Mouse (Mus musculus) stomach, postnatal 0 days (tissue): ENCODE measurements around the gene Plce1. TPM values are rescaled to one million over a fixed set of nuclear protein-coding genes. Genes with fewer than 3 reads are reported as not detected.

ENCODE experiments used
- ATAC-seq: fragments of 200-750 bp; cut with Nextera tagmentation; 2 replicates; pipeline ENCODE4 v1.8.0; 2017; ENCODE audit not compliant: low FRiP score, low TSS enrichment
- DNase-seq: peaks from one replicate; pipeline ENCODE4 v3.0.0-alpha.2; 2016; ENCODE audit warnings: low spot score
- H3K27ac ChIP-seq: fragments of 300-500 bp; sonication (generic); replicated peaks from 2 replicates; pipeline ENCODE4 v1.5.1; 2014; ENCODE audit warnings: mild to moderate bottlenecking, control low read depth
- H3K27me3 ChIP-seq: fragments of 300-500 bp; sonication (generic); 2 replicates; pipeline ENCODE4 v1.6.1; 2014; ENCODE audit warnings: low read length; ENCODE audit not compliant: control insufficient read depth, insufficient read depth
- H3K36me3 ChIP-seq: fragments of 300-500 bp; sonication (generic); 2 replicates; pipeline ENCODE4 v1.6.1; 2014; ENCODE audit warnings: low read length, mixed read lengths; ENCODE audit not compliant: control insufficient read depth, insufficient read depth
- H3K4me1 ChIP-seq: fragments of 300-500 bp; sonication (generic); replicated peaks from 2 replicates; pipeline ENCODE4 v1.6.1; 2014; ENCODE audit warnings: antibody characterized with exemption; ENCODE audit not compliant: control insufficient read depth, insufficient read depth
- H3K4me2 ChIP-seq: fragments of 300-500 bp; sonication (generic); replicated peaks from 2 replicates; pipeline ENCODE4 v1.6.1; 2014; ENCODE audit warnings: low read depth, mild to moderate bottlenecking, control low read depth, moderate library complexity
- H3K4me3 ChIP-seq: fragments of 300-500 bp; sonication (generic); 2 replicates; pipeline ENCODE4 v1.5.1; 2014; ENCODE audit warnings: low read depth, low read length, control low read depth
- H3K9ac ChIP-seq: fragments of 300-500 bp; sonication (generic); 2 replicates; pipeline ENCODE4 v1.6.1; 2014; ENCODE audit warnings: mild to moderate bottlenecking, low read length, control low read depth, mixed read lengths
- H3K9me3 ChIP-seq: fragments of 300-500 bp; sonication (generic); 2 replicates; pipeline ENCODE4 v1.6.1; 2016; ENCODE audit warnings: low read length; ENCODE audit not compliant: control insufficient read depth
- CTCF ChIP-seq: IDR thresholded peaks from 2 replicates; pipeline ENCODE4 v1.5.1; 2016; ENCODE audit warnings: antibody characterized with exemption, low read depth, mild to moderate bottlenecking, moderate library complexity
- EP300 ChIP-seq: optimal IDR thresholded peaks from 2 replicates; pipeline ENCODE3; 2016; ENCODE audit warnings: antibody characterized with exemption
- WGBS: fragments of 180-500 bp; shearing (Covaris S2); extraction: QIAGEN DNeasy Blood & Tissue Kit; methylation state at CpG from one replicate; pipeline ENCODE4 v1.1.7; 2014; 5-methylcytosine and 5-hydroxymethylcytosine counted together
- polyA plus RNA-seq: library from polyadenylated mRNA; unstranded; fragments of >200 nt; fragmentation: Nextera tagmentation; extraction: Ambion mirVana; gene quantifications from 2 replicates; pipeline ENCODE4 v1.2.1, GENCODE M21; 2015

Gene Plce1
- polyA plus RNA-seq, 1 experiment from 2014 or later = 6.2 TPM

- Histone ChIP-seq H3K4me3 (no peak overlapping the region), H3K4me1 (no peaks in the 10 kb centered on the region), H3K9ac (no peak overlapping the region), H3K4me2 (no peak overlapping the region), H3K9me3 (no peaks in the 10 kb centered on the region), H3K27ac (no peak overlapping the region), H3K36me3 (no peaks in the 10 kb centered on the region), H3K27me3 (no peaks in the 10 kb centered on the region)
- no peak for ATAC-seq
- no peak for TF ChIP-seq CTCF
- TF ChIP-seq EP300 = no peak
- 75% methylated on average over 12 of the region's 12 CpGs for WGBS
- peak; percentile 29 for DNase-seq
These were observed 26.5 kb downstream of the Plce1 start for GRCm38 (mm10) chr19:38507251-38507965.

GRCm38 (mm10) chr19:38507966-38508625 lies 27.2 kb downstream of the Plce1 start:
- Histone ChIP-seq H3K4me2 (no peak overlapping the region), H3K27ac (no peak overlapping the region), H3K27me3 (no peaks in the 10 kb centered on the region), H3K36me3 (no peaks in the 10 kb centered on the region), H3K4me1 (no peaks in the 10 kb centered on the region), H3K9ac (no peak overlapping the region), H3K4me3 (no peak overlapping the region), H3K9me3 (no peaks in the 10 kb centered on the region)
- TF ChIP-seq CTCF = no peak
- TF ChIP-seq EP300 = no peak
- 70% methylated on average over 9 of the region's 9 CpGs for WGBS
- no peak for ATAC-seq
- DNase-seq = no peak

DNA sequence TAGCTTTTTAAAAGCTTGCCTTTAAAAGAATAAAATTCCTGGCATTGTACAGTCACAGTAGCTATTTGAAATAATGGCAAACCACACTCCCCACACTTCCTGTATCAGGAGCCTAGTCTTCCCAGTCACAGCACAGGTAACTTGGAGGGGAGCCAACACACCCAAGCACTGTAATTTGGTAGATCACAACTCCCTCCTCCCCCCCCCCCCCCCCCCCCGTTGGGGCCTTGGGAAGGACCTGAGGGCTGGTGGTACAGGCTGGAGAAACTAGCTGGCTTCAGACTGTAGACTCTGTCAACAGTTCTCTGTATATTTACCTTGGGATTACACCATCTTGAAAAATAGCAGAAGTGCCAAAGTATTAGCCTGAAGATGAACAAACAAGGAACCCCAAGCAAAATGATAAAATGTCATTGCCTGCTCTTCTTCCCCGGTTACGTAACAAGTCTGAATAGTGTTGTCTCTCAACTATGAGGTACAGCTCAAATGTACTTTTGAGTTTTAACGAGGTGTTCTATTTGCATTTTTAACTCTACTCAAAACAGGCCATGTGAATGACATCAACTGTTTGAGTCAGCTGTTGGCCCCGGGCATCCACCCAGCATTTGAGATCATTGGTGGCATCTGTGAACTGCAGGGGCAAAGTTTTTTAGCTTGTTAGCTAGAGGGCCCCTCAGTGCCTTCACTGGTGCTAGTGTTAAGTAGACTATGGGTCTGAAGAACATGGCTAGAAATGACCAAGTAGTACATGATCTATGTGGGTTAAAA lies 33.7 kb downstream of the Plce1 start:
- WGBS = 69% methylated on average over 4 of the region's 5 CpGs
- ATAC-seq (peak; percentile 76; the same call in 1 of the 2 replicates), DNase-seq (peak; percentile 75)
- H3K4me2 ChIP-seq = no peak overlapping the region
- no peak overlapping the region for H3K4me3 ChIP-seq
- no peaks in the 10 kb centered on the region for H3K4me1 ChIP-seq
- H3K27ac ChIP-seq = no peak overlapping the region
- H3K9me3 ChIP-seq = no peaks in the 10 kb centered on the region
- no peaks in the 10 kb centered on the region for H3K27me3 ChIP-seq
- H3K36me3 ChIP-seq = no peaks in the 10 kb centered on the region
- H3K9ac ChIP-seq = no peak overlapping the region
- TF ChIP-seq EP300 (no peak), CTCF (no peak)

DNA sequence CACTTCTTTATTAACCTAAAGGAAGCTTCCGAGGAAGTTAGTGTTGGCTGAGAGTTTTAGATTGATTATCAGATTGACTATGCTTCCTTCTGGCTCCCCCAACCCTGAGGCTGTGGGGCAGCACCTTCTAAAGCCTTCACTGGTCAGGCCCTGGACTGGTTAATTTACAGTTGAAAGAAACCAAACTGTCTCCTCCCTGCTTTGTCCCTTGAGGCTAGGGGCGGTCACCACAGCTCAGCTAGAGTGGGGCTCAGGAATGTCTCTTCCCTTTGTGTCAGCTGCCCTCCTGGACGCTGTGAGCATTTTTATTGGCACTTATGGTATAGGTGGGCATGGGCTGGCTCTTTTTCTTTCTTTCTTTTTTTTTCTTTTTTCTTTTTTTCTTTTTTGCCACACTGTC lies 45.9 kb downstream of the Plce1 start:
- Histone ChIP-seq H3K4me3 (no peak overlapping the region), H3K36me3 (no peaks in the 10 kb centered on the region), H3K27ac (no peak overlapping the region), H3K9ac (no peak overlapping the region), H3K4me2 (no peak overlapping the region), H3K4me1 (no peaks in the 10 kb centered on the region), H3K27me3 (no peaks in the 10 kb centered on the region), H3K9me3 (no peaks in the 10 kb centered on the region)
- ATAC-seq (no peak), DNase-seq (no peak)
- 56% methylated on average over 3 of the region's 3 CpGs for WGBS
- TF ChIP-seq CTCF (no peak), EP300 (no peak)

GRCm38 (mm10) chr19:38527475-38527874 lies 46.6 kb downstream of the Plce1 start:
- H3K36me3 ChIP-seq = no peaks in the 10 kb centered on the region
- H3K27ac ChIP-seq = no peak overlapping the region
- H3K4me1 ChIP-seq = no peaks in the 10 kb centered on the region
- DNase-seq (no peak), ATAC-seq (no peak)
- no peaks in the 10 kb centered on the region for H3K27me3 ChIP-seq
- no peak overlapping the region for H3K4me3 ChIP-seq
- TF ChIP-seq CTCF = no peak
- no peak for TF ChIP-seq EP300
- WGBS = 59% methylated on average over 3 of the region's 3 CpGs
- no peaks in the 10 kb centered on the region for H3K9me3 ChIP-seq
- H3K9ac ChIP-seq = no peak overlapping the region
- H3K4me2 ChIP-seq = no peak overlapping the region

GRCm38 (mm10) chr19:38533230-38533629 lies 52.3 kb downstream of the Plce1 start:
- Histone ChIP-seq H3K4me2 (no peak overlapping the region), H3K36me3 (no peaks in the 10 kb centered on the region), H3K4me3 (no peak overlapping the region), H3K27me3 (no peaks in the 10 kb centered on the region), H3K27ac (no peak overlapping the region; the same call in 1 of the 2 replicates), H3K4me1 (no peaks in the 10 kb centered on the region), H3K9ac (no peak overlapping the region), H3K9me3 (no peaks in the 10 kb centered on the region)
- no peak for DNase-seq
- WGBS = 70% methylated on average over 5 of the region's 5 CpGs
- no peak for TF ChIP-seq CTCF
- TF ChIP-seq EP300 = no peak
- ATAC-seq = no peak
